Mouse (Mus musculus): ENCODE measurements around the gene Gcnt7.

Gene Gcnt7

GRCm38 (mm10) chr2:172458496-172458895, at the start of gene Gcnt7:
Gene Gcnt7 (minus strand): TSS chr2:172458596.
- no peak for DNase-seq

DNA sequence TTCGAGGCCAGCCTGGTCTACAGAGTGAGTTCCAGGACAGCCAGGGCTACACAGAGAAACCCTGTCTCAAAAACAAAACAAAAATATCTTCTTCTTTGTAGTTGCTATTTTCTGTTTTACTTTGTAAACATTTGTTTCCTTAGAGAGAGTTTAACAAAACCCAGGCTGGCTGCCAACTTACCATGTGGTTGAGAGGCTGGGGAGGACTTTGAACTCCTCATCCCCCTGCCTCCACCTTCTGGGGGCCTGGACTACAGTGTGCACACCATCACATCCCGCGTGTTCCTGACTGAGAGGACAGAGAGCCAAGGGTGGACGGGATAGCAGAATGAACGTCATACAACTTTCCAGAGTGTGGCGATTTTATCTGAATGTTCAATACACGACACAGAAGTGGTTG, 47.7 kb upstream of the Gcnt7 start:
- no peak for DNase-seq

DNA sequence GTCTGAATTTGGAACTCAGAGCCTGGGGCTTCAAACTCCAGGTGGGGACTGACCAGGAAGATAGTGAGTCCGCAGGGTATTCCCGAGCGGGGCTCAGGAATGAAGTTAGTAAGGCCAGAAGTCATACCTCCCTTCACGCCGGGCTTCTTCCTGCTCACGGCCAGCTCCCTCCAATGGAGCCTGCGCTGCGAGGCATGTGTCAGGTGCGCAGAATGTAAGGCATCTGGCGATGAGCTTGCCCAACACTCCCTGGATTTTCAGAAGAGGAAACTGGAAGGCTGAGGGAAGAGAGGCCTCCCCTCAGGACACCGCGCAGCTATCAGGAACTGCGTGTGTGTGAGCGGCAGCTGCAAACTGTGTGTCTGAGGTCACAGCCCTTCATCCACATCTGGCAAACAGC, 43.8 kb upstream of the Gcnt7 start:
- DNase-seq: no peak

- DNase-seq: no peak
Observed at GRCm38 (mm10) chr2:172501341-172501740, 42.9 kb upstream of the Gcnt7 start.

DNA sequence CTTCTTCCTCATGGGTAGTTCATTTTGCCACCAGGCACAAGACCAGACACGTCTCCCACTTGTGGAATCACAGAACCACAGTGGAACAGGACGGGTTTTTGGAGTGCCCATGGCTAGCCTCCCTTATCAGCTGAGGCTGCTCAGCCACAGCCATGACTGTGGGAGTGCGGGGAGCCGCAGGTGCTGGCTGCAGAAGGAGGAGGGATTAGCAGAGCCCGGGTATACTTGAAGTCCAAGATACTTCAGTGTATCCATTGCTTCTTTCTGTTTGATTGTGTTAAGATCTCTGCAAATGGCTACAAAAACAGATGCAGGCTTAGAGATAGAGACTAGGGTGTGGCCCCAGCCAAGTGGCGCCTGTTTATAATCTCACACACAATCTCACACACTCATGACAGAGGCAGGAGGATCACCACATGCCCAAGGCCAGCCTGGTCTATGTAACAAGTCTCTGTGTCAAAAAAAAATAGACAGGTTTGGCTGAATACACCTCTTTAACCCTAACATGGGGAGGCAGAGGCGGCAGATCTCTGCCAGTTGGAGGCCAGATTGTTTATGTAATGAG, 42.4 kb upstream of the Gcnt7 start:
- DNase-seq: no peak

GRCm38 (mm10) chr2:172498823-172499222, 40.4 kb upstream of the Gcnt7 start:
- DNase-seq: no peak

- no peak for DNase-seq
Observed at GRCm38 (mm10) chr2:172496736-172497345, 38.4 kb upstream of the Gcnt7 start.

DNA sequence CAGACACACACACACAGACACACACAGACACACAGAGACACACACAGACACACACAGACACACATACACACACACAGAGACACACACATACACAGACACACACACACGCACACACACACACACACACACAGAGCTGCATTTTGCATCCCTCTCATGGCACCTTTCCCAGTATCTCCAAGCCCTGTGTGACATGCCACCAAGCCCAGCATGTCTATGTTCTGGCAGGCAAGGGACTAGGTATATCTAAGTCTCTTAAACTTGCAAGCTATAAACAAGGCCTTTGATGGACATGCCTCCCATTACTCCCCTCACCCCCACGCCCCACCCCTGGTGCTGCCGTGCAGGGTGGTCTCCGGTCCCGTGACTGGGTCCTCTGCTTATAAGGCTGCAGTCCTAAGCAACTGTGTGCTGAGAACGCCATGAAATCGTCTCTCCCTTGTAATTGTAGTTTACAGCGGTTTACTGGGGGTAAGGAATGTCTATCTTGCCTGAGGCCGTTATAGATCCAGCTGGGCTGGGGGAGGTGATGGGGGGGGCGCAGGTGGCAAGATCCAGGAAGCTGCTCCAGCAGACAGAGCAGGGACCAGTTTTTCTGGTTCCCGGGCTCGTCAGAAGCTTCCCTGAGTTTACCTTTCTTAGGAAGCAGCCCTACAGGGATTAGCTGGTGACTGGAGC, 26.4 kb upstream of the Gcnt7 start:
- no peak for DNase-seq

- DNase-seq: no peak
Observed at GRCm38 (mm10) chr2:172483766-172484413, 25.5 kb upstream of the Gcnt7 start.

DNA sequence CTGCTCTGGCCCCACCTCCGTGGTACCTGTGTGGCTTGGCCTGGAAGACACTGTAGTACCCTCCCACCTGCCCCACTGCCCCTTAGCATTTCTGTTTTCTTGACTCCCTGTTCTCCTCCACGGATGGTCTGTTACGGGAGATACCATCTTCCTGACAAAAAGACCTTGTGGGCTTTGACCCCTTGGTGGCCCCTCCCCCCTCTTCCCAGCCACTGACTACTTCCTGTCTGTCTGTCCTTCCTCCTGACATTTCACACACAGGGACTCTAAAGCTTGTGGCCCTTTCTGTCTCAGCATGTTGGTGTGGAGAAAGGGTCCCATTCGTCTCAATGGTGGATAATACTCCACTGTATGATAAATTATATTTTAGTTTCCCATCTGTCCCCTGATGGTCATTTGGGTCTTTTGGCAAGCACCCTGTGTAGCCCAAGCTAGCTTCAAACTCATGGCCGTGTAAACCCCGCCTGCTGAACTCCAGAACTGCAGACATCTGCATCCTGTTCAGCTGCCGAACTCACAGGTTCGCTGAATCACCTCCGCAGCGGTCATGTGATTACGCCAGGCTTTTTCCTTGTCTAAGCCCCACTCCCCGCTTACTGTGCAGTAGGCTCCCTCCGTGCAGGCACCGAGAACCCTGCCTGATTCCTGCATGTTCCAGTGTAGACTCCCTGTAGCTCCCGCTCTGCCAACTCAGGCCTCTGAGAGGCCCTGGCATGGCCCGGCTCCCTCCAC, 23.4 kb upstream of the Gcnt7 start:
- no peak for DNase-seq

DNA sequence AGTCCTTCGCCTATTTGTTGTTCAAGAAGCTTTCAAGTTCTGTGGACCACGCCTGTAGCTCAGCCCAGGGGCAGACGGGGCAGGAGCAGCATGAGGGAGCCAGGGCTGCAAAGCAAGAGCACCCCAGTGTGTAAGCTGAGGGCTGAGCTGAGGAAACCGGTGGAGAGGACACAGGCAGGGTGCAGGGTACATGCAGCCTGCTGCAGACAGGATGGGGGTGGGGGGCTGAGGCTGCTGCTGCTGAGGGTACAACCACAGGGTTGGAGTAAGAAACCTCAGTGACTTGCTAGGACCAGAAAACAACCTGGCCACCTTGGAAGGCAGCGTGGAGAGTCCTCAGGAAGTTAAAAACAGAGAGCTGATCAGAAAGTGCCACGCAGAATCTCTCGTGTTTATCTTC, 21.9 kb upstream of the Gcnt7 start:
- no peak for DNase-seq

DNA sequence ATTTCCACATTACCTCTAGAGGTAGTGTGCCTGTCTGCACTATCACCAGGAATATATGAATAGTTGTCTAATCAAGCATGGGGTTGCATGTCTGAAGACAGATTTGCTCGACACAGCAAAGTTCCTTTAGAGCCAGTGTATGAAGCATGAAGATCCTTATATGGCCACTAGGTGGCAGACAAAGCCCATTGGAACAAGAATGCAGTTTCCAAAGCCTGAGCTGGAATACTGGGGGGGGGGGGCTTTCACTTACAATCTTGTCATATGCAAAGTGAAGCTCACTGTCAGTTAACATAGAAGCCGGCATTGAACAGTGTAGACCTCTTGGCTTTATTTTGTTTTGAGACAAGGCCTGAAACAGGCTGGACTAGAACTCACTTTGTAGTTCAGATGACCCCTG, 19.5 kb upstream of the Gcnt7 start:
- DNase-seq: peak; percentile 25

GRCm38 (mm10) chr2:172477350-172477749, 19.0 kb upstream of the Gcnt7 start:
- DNase-seq: no peak

DNA sequence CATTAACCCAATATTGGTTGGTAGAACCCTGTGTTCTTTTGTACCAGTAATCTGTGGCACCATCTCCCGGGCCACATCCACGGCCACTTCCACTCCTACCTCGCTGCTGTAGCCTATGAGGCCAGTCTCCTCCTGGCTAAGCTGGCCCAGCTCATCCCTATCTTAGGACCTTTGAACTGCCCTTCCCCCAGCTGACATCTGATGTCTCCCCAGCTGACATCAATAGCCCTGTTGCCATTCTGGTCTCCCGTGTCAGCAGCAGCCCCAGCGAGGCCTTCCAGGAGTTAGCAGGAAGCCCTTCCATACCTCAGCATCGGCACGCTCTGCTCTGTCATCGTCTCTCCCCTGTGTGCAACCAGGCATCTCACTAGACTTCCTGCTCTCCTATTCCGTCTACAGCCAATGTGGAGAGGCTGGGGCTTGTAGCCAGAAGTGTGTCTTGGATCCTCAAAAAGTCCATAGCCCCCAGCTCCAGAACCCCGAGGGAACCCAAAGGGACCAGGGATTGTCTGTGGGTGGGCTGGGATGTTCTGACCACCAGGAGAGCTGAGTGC, 18.4 kb upstream of the Gcnt7 start:
- DNase-seq: no peak

- DNase-seq: no peak
Observed at GRCm38 (mm10) chr2:172474970-172475369, 16.6 kb upstream of the Gcnt7 start.

- DNase-seq: no peak
Observed at GRCm38 (mm10) chr2:172473591-172473990, 15.2 kb upstream of the Gcnt7 start.

DNA sequence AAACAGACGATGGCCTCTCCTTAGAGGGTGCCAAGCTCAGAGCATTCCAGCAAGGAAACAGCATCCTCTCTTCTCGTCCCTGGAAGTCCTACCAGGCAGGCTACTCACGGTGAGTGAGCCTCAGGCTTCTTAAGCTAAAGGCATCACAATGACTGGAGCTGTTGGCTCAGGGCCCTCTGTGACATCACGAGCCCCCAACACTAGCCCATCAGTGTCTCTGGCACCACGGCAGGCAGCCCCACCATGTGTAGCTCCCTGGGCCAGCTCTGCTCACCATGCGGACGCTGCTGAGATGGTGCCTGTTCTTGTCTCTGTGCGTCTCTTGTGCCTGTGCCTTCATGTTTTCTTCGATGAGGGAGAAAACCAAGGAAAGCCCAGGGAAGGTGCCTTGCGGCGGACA, 13.9 kb upstream of the Gcnt7 start, which contains the start of gene Fam209:
Fam209 (plus strand) TSS at position 203 of the 400 bp plus-strand sequence.
- DNase-seq: no peak

DNA sequence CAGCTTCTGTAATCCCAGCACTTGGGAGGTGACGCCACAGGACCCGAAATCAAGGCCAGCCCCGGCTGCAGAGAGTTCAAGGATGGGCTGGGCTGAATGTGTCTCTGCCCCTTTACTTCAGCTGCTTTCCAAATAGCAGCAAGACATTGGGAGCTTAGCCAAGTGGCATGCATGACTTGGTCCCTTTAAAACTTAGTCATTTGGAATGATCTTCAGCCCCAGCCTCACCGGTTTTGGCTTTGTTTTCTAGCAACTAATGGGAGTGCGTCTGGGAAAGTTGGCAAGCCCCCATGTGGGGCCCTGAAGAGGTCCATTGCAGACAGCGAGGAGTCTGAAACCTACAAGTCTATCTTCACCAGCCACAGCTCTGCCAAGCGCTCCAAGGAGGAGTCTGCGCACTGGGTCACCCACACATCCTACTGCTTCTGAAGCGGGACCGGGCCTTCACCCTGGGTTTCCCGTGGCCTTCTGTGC, 10.0 kb upstream of the Gcnt7 start:
- no peak for DNase-seq

GRCm38 (mm10) chr2:172467206-172467605, 8.8 kb upstream of the Gcnt7 start:
- DNase-seq: no peak

GRCm38 (mm10) chr2:172466427-172467132, 8.2 kb upstream of the Gcnt7 start:
- no peak for DNase-seq

DNA sequence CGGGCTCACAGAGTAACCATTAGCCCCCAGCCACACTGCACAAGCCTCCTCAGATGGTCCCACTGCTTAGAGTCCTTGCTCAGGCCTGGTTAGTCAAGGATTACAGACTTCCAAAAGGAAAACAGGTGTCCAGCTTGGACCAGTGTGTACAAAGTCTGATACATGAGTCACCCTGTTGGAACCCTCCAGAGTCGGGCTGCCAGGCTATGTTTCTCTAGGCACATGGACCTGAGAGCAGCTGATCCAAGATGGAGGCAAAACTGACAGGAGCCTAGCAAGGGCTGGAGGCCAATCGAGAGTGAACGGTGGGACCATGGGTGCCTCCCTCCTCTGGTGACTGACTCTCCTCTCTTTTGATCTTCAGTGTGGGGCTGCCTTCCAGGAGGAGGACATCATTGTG, 4.4 kb upstream of the Gcnt7 start:
- DNase-seq: no peak

DNA sequence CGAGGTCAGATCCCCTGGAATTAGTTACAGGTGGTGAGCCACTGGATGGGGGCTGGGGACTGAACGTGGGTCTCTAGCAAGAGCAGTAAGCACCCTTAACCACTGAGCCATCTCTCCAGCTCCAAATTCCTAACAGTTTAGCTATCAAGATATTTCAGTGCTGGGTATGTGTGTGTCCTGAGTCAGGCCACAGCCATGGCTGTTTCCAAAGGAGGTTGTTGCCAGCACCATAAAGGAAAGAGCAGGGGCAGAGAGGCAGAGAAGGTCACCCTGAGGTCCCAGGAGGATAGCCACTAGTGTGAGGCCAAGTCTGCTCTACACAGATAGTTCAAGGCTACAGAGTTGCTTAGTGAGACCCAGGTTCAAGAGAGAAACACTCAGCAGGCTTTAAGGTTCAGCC, 2.3 kb upstream of the Gcnt7 start:
- DNase-seq: no peak
